Mouse (Mus musculus): ENCODE measurements around the gene Top3a.

DNA sequence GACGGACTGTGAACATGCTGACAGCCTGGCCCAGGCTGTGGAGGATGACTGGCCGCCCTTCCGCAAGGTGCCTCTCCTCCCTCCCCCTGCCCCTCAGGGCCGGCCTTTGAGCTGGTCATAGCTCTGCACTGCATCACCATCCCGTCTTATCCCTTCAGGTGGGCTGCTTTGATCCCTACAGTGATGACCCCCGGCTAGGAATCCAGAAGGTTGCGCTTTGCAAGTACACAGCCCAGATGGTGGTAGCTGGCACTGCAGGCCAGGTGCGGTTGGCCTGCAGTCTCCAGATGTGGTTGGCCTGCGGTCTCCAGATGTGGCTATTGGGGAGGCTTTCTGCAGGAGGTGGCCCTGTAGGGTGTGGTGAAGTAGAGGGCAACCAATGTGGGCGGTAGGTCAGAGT, 68.5 kb downstream of the Top3a start:
- TF ChIP-seq CTCF (conservative IDR thresholded peaks at IDR 0.05; ENCODE audit: low read length): no peak
- no peak for TF ChIP-seq POU5F1 (IDR thresholded peaks at IDR 0.05; ENCODE audit: borderline replicate concordance, low read length)
- no peak for TF ChIP-seq NANOG (IDR thresholded peaks at IDR 0.05; ENCODE audit: borderline replicate concordance, low read length)

All from E14TG2a.4 (cell line).